Mouse (Mus musculus) olfactory bulb, adult 2 months (tissue): ENCODE results near the gene Mettl16.

ENCODE experiments used
- CTCF ChIP-seq: fragments of 200-500 bp; IDR thresholded peaks from 2 replicates; pipeline ENCODE4 v1.5.1; 2012; ENCODE audit warnings: low read depth, mild to moderate bottlenecking, low read length, moderate library complexity; ENCODE audit not compliant: insufficient read depth
- POLR2A ChIP-seq: fragments of 200-500 bp; IDR thresholded peaks from 2 replicates; pipeline ENCODE4 v1.6.1; 2012; ENCODE audit warnings: mild to moderate bottlenecking, low read depth, low read length, moderate library complexity; ENCODE audit not compliant: insufficient read depth

GRCm38 (mm10) chr11:74833536-74834358 is 63.1 kb downstream of the Mettl16 start:
- TF ChIP-seq POLR2A (no peak), CTCF (no peak)
